Mouse (Mus musculus): ENCODE results near the gene Trmt1. TPM values are rescaled to one million over a fixed set of nuclear protein-coding genes. Genes with fewer than 3 reads are reported as not detected.

Trmt1 gene
- polyA plus RNA-seq, 1 experiment from 2014 or later = 62.4 TPM

DNA sequence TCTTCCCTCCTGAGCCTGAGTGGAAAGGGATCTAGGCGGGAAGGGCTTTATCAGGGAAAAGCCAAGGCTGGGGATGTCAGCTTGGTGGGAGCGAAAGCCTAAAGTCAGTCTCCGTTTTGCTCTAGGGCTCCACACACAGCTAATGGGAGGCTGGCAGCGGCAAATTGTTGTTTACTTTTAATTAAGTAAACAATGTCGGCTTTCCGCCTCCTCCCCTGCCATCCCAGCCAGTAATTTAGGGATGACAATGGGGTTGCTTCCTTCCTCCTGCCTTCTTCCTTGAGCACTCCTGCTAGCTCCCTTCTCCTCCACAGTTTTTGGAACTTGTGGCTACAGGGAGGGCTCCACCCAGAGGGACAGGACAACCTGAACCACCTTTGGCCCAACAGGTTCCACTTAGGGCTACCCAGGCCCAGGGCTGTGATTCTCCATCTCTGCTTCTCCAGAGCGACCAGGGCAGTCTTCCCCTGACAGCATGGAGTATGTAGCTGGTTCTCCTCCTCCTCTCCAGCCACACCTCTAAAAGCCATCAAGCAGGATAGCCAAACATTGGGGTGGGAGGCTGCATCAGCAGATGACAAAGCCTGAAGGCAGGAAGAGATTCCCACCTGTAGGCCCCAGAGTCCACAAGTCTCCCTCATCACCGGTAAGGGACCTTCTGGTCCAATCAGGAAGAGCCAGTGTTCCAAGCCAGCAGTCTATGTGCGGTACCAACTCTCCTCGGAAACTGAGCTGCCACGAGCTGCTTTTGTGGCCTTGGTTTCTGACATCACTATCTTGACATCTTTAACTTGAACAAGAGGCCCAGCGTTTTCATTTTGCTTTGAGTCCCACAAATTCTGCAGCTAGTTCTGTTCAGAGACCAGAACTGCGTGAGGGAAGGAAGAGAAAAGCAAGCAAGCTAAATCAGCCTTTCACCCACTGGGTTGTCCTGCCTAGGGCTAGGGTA, 55.1 kb downstream of the Trmt1 start:
- WGBS = 32% methylated on average over 13 of the region's 13 CpGs
- H3K4me1 ChIP-seq = peaks cover 98% of the 10 kb centered on the region
- H3K9ac ChIP-seq (replicated peaks) = 0 out of 2 replicates have a peak overlapping the region, but pooled peaks have one; percentile 35
- no peaks in the 10 kb centered on the region for H3K27me3 ChIP-seq
- H3K4me3 ChIP-seq = no peak overlapping the region
- no peaks in the 10 kb centered on the region for H3K36me3 ChIP-seq
- no peak overlapping the region for H3K4me2 ChIP-seq (replicated peaks)
- peak overlapping the region; percentile 82 for H3K27ac ChIP-seq (replicated peaks)
- no peaks in the 10 kb centered on the region for H3K9me3 ChIP-seq
- no peak for ATAC-seq (replicated peaks)

- Histone ChIP-seq H3K9ac (replicated peaks) (peak overlapping the region; percentile 35; the same call in 1 of the 2 replicates), H3K4me2 (replicated peaks) (peak overlapping the region; percentile 34), H3K4me1 (peaks cover 98% of the 10 kb centered on the region), H3K4me3 (peak overlapping the region; percentile 9; the same call in 1 of the 2 replicates), H3K27ac (replicated peaks) (peak overlapping the region; percentile 82), H3K36me3 (no peaks in the 10 kb centered on the region), H3K27me3 (no peaks in the 10 kb centered on the region), H3K9me3 (no peaks in the 10 kb centered on the region)
- ATAC-seq (replicated peaks) = peak; percentile 44
- 4% methylated on average over 32 of the region's 32 CpGs for WGBS
Measured at GRCm38 (mm10) chr8:84742171-84743053, 56.3 kb downstream of the Trmt1 start.

- peak overlapping the region; percentile 35; the same call in 1 of the 2 replicates for H3K9ac ChIP-seq (replicated peaks)
- no peak overlapping the region for H3K4me3 ChIP-seq
- ATAC-seq (replicated peaks) = no peak
- 8% methylated on average over 10 of the region's 10 CpGs for WGBS
- H3K4me1 ChIP-seq = peaks cover 97% of the 10 kb centered on the region
- peak overlapping the region; percentile 82 for H3K27ac ChIP-seq (replicated peaks)
- H3K4me2 ChIP-seq (replicated peaks) = peak overlapping the region; percentile 34
- no peaks in the 10 kb centered on the region for H3K36me3 ChIP-seq
- no peaks in the 10 kb centered on the region for H3K27me3 ChIP-seq
- H3K9me3 ChIP-seq = no peaks in the 10 kb centered on the region
Measured at GRCm38 (mm10) chr8:84743054-84743415, 56.9 kb downstream of the Trmt1 start.

DNA sequence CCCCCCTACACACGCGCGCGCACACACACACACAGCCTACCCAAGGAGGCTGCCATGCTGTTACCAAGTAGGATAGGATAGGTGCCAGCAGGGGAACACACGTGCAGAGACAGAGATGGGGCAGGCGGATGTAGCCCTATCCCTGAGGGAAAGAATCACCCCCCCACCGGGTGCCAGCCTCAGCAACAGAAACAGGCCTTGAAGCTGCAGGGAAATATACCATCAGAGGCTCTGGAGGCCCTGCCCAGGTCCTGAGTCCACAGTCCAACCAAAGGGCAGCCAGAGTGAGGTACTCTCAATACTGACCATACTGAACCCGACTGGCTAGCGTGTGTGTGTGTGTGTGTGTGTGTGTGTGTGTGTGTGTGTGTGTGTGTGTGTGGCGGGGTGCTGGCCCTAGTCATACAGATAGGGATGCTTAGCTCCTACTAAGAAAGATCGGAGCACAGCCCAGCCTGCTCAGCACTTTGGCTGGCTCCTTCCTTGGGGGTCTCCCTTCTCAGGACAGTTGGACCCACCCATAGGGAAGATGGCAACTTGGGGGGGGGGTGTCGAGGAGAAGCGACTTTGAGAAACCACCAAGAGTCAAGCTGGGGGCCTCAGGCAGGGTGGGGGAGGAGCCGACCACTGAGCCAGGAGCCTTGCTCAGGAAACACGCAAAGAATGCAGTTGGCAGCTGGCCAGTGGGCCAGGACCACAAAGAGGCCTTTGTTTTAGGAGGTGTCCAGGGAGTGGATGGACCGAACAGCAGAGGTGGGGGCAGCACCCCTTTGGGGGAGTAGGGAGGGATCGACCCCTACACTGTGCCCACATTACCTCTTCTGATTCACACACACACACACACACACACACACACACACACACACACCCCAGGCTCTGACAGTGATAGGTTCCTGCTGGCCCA, 57.7 kb downstream of the Trmt1 start:
- WGBS = 4% methylated on average over 16 of the region's 17 CpGs
- Histone ChIP-seq H3K4me1 (peaks cover 92% of the 10 kb centered on the region), H3K4me3 (no peak overlapping the region), H3K9ac (replicated peaks) (peak overlapping the region; percentile 4; the same call in 1 of the 2 replicates), H3K27ac (replicated peaks) (peak overlapping the region; percentile 82), H3K4me2 (replicated peaks) (peak overlapping the region; percentile 34), H3K27me3 (no peaks in the 10 kb centered on the region), H3K36me3 (no peaks in the 10 kb centered on the region), H3K9me3 (no peaks in the 10 kb centered on the region)
- ATAC-seq (replicated peaks) = peak; percentile 55

- Histone ChIP-seq H3K36me3 (no peaks in the 10 kb centered on the region), H3K9ac (replicated peaks) (peak overlapping the region; percentile 4), H3K4me2 (replicated peaks) (peak overlapping the region; percentile 17), H3K4me1 (peaks cover 90% of the 10 kb centered on the region), H3K9me3 (no peaks in the 10 kb centered on the region), H3K4me3 (no peak overlapping the region), H3K27ac (replicated peaks) (peak overlapping the region; percentile 82), H3K27me3 (no peaks in the 10 kb centered on the region)
- ATAC-seq (replicated peaks) = no peak
- 8% methylated on average over 17 of the region's 17 CpGs for WGBS
Measured at GRCm38 (mm10) chr8:84745032-84745925, 59.2 kb downstream of the Trmt1 start.

Other genes starting within 250 kb of the Trmt1 start
- 26.0 and 33.4 TPM in 2 replicates for gene Ier2, start 23.5 kb upstream of the Trmt1 start, polyA plus RNA-seq (2015; fragmentation: Nextera tagmentation; extraction: Ambion mirVana)
- 15.5 and 16.4 TPM in 2 replicates for gene Nacc1, start 1.6 kb downstream of the Trmt1 start, polyA plus RNA-seq (2015; fragmentation: Nextera tagmentation; extraction: Ambion mirVana)
- 2.1 and 2.5 TPM in 2 replicates for gene Lyl1, start 15.2 kb downstream of the Trmt1 start, polyA plus RNA-seq (2015; fragmentation: Nextera tagmentation; extraction: Ambion mirVana)
- gene G430095P16Rik, start 36.7 kb downstream of the Trmt1 start, polyA plus RNA-seq (2015; fragmentation: Nextera tagmentation; extraction: Ambion mirVana) = 2.7 TPM in 2 replicates
- 413 and 445 TPM in 2 replicates for gene Nfix, start 114.0 kb downstream of the Trmt1 start, polyA plus RNA-seq (2015; fragmentation: Nextera tagmentation; extraction: Ambion mirVana)
- 8.1 and 8.9 TPM in 2 replicates for gene Dand5, start 136.5 kb downstream of the Trmt1 start, polyA plus RNA-seq (2015; fragmentation: Nextera tagmentation; extraction: Ambion mirVana)
- 36.3 and 39.9 TPM in 2 replicates for gene Gadd45gip1, start 145.2 kb downstream of the Trmt1 start, polyA plus RNA-seq (2015; fragmentation: Nextera tagmentation; extraction: Ambion mirVana)
- 82.1 and 85.1 TPM in 2 replicates for gene Rad23a, start 154.4 kb downstream of the Trmt1 start, polyA plus RNA-seq (2015; fragmentation: Nextera tagmentation; extraction: Ambion mirVana)
- gene Calr, start 160.6 kb downstream of the Trmt1 start, polyA plus RNA-seq (2015; fragmentation: Nextera tagmentation; extraction: Ambion mirVana) = 559 and 575 TPM in 2 replicates
- gene Farsa, start 170.7 kb downstream of the Trmt1 start, polyA plus RNA-seq (2015; fragmentation: Nextera tagmentation; extraction: Ambion mirVana) = 122 and 127 TPM in 2 replicates
- 55.0 and 64.4 TPM in 2 replicates for gene Syce2, start 185.8 kb downstream of the Trmt1 start, polyA plus RNA-seq (2015; fragmentation: Nextera tagmentation; extraction: Ambion mirVana)
- 36.2 and 37.4 TPM in 2 replicates for gene Gcdh, start 207.6 kb downstream of the Trmt1 start, polyA plus RNA-seq (2015; fragmentation: Nextera tagmentation; extraction: Ambion mirVana)
- gene Klf1, start 215.6 kb downstream of the Trmt1 start, polyA plus RNA-seq (2015; fragmentation: Nextera tagmentation; extraction: Ambion mirVana) = 0.75 and 0.87 TPM in 2 replicates
- 5.6 TPM in 2 replicates for gene Dnase2a, start 222.3 kb downstream of the Trmt1 start, polyA plus RNA-seq (2015; fragmentation: Nextera tagmentation; extraction: Ambion mirVana)

Measured in forebrain, embryonic 15.5 days (tissue).